Mouse (Mus musculus) small intestine, adult 2 months (tissue): ENCODE measurements around the gene Cyfip2.

Source experiments
- CTCF ChIP-seq: fragments of 200-500 bp; IDR thresholded peaks from 2 replicates; pipeline ENCODE4 v1.5.1; 2012; ENCODE audit warnings: low read depth, mild to moderate bottlenecking, control low read depth, inconsistent platforms, low read length, moderate library complexity, mixed read lengths; ENCODE audit not compliant: insufficient replicate concordance, insufficient read length; ENCODE audit errors: extremely low read depth
- POLR2A ChIP-seq: fragments of 200-500 bp; IDR thresholded peaks from 2 replicates; pipeline ENCODE4 v1.6.1; 2012; ENCODE audit warnings: low read depth, mild to moderate bottlenecking, control low read depth, inconsistent platforms, low read length, moderate library complexity

DNA sequence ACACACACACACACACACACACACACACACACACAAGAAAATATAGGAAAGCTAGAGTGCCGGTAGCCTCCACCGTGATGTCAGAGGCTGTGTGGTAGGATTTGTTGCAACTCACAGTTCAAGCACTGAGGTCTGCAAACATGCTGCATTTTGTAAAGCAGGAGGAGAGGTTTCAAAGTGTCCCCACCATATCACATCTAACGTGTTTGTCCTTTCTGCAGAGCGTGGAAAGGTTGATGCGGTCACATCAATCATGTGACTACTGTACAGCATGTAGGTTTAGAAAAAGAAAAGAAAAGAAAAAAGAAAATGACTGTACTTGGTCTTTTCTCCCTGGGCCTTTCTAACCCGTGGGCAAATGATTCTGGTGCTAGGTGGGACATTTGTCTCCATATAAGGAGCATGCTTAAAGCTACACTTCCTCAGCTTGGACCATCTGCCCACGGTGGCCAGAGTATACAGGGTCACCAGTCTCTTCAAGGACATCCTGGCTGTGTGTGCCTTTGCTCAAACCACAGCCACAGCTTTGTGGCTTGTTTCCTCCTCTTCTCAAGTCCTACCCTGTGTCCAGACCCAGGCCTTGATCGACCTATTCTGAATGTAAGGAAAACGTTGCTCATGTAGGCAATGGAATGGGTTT, 6.7 kb downstream of the Cyfip2 start:
- TF ChIP-seq CTCF (no peak), POLR2A (no peak)
